Mouse (Mus musculus) forebrain, embryonic 13.5 days (tissue): ENCODE measurements around the gene Il15. TPM values are rescaled to one million over a fixed set of nuclear protein-coding genes. Genes with fewer than 3 reads are reported as not detected.
A peak's percentile ranks its signal among the peaks of the same experiment; 100 is the strongest.

ENCODE experiments used
- ATAC-seq: fragments of 200-750 bp; cut with Nextera tagmentation; 2 replicates; pipeline ENCODE4 v1.8.0; 2017
- H3K27ac ChIP-seq: fragments of 300-500 bp; sonication (generic); 2 replicates; pipeline ENCODE4 v1.5.1; 2015; ENCODE audit warnings: inconsistent platforms, mild to moderate bottlenecking, moderate library complexity
- H3K27me3 ChIP-seq: fragments of 300-500 bp; sonication (generic); 2 replicates; pipeline ENCODE4 v1.6.1; 2015; ENCODE audit warnings: mild to moderate bottlenecking, inconsistent platforms
- H3K36me3 ChIP-seq: fragments of 300-500 bp; sonication (generic); 2 replicates; pipeline ENCODE4 v1.6.1; 2015; ENCODE audit warnings: mild to moderate bottlenecking, inconsistent platforms; ENCODE audit not compliant: poor library complexity, severe bottlenecking
- H3K4me1 ChIP-seq: fragments of 300-500 bp; sonication (generic); 2 replicates; pipeline ENCODE4 v1.6.1; 2015; ENCODE audit warnings: inconsistent platforms
- H3K4me2 ChIP-seq: fragments of 300-500 bp; sonication (generic); 2 replicates; pipeline ENCODE4 v1.6.1; 2015; ENCODE audit warnings: inconsistent platforms, mild to moderate bottlenecking, moderate library complexity
- H3K4me3 ChIP-seq: fragments of 300-500 bp; sonication (generic); 2 replicates; pipeline ENCODE4 v1.5.1; 2015; ENCODE audit warnings: mild to moderate bottlenecking, inconsistent platforms
- H3K9ac ChIP-seq: fragments of 300-500 bp; sonication (generic); 2 replicates; pipeline ENCODE4 v1.6.1; 2015; ENCODE audit warnings: mild to moderate bottlenecking, inconsistent platforms
- H3K9me3 ChIP-seq: fragments of 300-500 bp; sonication (generic); replicated peaks from 2 replicates; pipeline ENCODE4 v1.6.1; 2016; ENCODE audit warnings: inconsistent platforms
- WGBS: fragments of 180-500 bp; shearing (Covaris S2); methylation state at CpG from one replicate; pipeline ENCODE4 v1.1.7; 2015; 5-methylcytosine and 5-hydroxymethylcytosine counted together
- polyA plus RNA-seq: library from polyadenylated mRNA; unstranded; fragments of >200 nt; fragmentation: Nextera tagmentation; extraction: Ambion mirVana; gene quantifications from 2 replicates; pipeline ENCODE4 v1.2.1, GENCODE M21; 2015

Gene Il15
- polyA plus RNA-seq = 1.0 and 1.2 TPM in 2 replicates

GRCm38 (mm10) chr8:82402686-82403330 lies at the start of gene Il15:
Gene Il15 (minus strand): TSS chr8:82403222.
- peaks cover 15% of the 10 kb centered on the region for H3K4me1 ChIP-seq
- 0 out of 2 replicates have a peak, but pooled peaks cover 5% of the 10 kb centered on the region for H3K27me3 ChIP-seq
- peak within 1 kb of the TSS; percentile 61 for H3K4me2 ChIP-seq
- ATAC-seq = peak; percentile 41; the same call in 1 of the 2 replicates
- WGBS = 15% methylated on average over 13 of the region's 13 CpGs
- H3K9ac ChIP-seq = peak within 1 kb of the TSS; percentile 46
- no peaks in the 10 kb centered on the region for H3K9me3 ChIP-seq
- H3K4me3 ChIP-seq = peak within 1 kb of the TSS; percentile 35
- H3K27ac ChIP-seq = no peak within 1 kb of the TSS
- H3K36me3 ChIP-seq = no peaks in the 10 kb centered on the region

GRCm38 (mm10) chr8:82444897-82445296 lies 41.9 kb upstream of the Il15 start:
- Histone ChIP-seq H3K4me3 (no peak overlapping the region), H3K27me3 (no peaks in the 10 kb centered on the region), H3K4me2 (no peak overlapping the region), H3K9ac (no peak overlapping the region), H3K9me3 (no peaks in the 10 kb centered on the region), H3K27ac (no peak overlapping the region), H3K36me3 (no peaks in the 10 kb centered on the region), H3K4me1 (no peaks in the 10 kb centered on the region)
- no peak for ATAC-seq

DNA sequence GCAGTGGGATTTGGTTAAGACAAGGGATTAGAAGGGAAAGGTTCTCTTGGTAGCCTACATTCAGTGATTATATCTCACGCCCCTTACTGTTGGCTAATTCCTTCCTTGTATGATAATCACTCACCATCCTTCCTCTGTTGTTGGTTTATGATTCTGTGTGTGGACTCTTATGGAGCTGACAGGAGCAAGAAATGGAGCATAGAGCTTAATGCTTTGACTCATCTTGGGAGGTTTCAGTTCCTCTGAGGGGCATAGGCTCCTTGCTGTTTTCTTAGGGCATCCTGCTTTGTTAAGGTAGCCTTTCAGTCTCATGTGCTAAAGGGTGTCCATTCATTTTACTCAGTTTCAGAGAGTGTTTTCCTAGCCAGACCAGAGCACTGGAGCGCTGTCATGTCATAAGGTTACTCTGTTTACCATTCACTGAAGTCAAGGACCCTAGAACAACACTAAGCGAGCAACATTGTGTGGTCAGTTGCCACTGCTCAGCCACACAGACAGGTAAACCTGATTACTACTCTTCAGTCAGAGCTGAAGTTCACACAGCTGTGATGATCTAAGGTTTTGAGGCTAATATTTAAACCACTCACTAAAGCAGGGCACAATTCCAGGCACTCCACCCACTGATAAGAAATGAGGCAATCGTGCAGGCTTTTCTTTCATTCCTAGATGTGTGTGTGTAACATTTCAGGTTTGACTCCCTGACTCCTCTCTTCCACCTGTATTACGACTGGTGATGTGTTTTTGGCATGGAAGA lies 13.7 kb upstream of the Il15 start:
- WGBS = 86% methylated on average over 5 of the region's 5 CpGs
- no peaks in the 10 kb centered on the region for H3K27me3 ChIP-seq
- no peak overlapping the region for H3K4me2 ChIP-seq
- no peak overlapping the region for H3K27ac ChIP-seq
- no peaks in the 10 kb centered on the region for H3K9me3 ChIP-seq
- H3K36me3 ChIP-seq = no peaks in the 10 kb centered on the region
- no peak for ATAC-seq
- no peak overlapping the region for H3K9ac ChIP-seq
- no peaks in the 10 kb centered on the region for H3K4me1 ChIP-seq
- H3K4me3 ChIP-seq = no peak overlapping the region

- H3K4me1 ChIP-seq = no peaks in the 10 kb centered on the region
- H3K36me3 ChIP-seq = no peaks in the 10 kb centered on the region
- no peaks in the 10 kb centered on the region for H3K27me3 ChIP-seq
- H3K4me3 ChIP-seq = no peak overlapping the region
- H3K9me3 ChIP-seq = no peaks in the 10 kb centered on the region
- no peak overlapping the region for H3K9ac ChIP-seq
- H3K27ac ChIP-seq = no peak overlapping the region
- no peak for ATAC-seq
- H3K4me2 ChIP-seq = no peak overlapping the region
- WGBS = 80% methylated on average over 1 of the region's 1 CpGs
These were observed 12.5 kb upstream of the Il15 start for GRCm38 (mm10) chr8:82415485-82415884.

- no peak overlapping the region for H3K4me3 ChIP-seq
- H3K9ac ChIP-seq = no peak overlapping the region
- H3K27me3 ChIP-seq = no peaks in the 10 kb centered on the region
- no peak overlapping the region for H3K27ac ChIP-seq
- no peak overlapping the region for H3K4me2 ChIP-seq
- ATAC-seq = no peak
- 69% methylated on average over 3 of the region's 3 CpGs for WGBS
- no peaks in the 10 kb centered on the region for H3K4me1 ChIP-seq
- H3K9me3 ChIP-seq = no peaks in the 10 kb centered on the region
- H3K36me3 ChIP-seq = no peaks in the 10 kb centered on the region
These were observed 7.1 kb upstream of the Il15 start for GRCm38 (mm10) chr8:82410135-82410534.

DNA sequence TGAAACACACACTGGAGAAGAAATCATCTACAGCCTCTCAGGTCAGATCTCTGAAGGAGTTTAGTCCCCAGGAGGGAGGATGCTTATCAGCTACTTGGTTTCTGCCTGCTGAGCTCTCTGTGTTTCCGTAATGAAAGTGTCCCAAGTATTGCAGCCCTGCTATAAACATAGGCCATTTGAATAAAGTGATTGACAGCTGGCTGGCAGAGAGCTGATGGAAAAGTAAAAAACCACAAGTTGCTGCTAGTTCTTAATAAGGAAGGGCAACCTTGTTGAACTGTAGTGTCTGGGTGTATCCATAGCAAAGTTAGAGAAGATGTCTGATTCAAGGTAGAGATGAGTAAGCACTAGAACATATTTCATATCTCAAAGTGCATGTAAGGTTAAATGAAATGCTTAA lies 4.0 kb upstream of the Il15 start:
- Histone ChIP-seq H3K9me3 (no peaks in the 10 kb centered on the region), H3K9ac (no peak overlapping the region), H3K4me1 (peaks cover 11% of the 10 kb centered on the region), H3K4me2 (no peak overlapping the region), H3K27me3 (0 out of 2 replicates have a peak, but pooled peaks cover 5% of the 10 kb centered on the region), H3K27ac (no peak overlapping the region), H3K36me3 (no peaks in the 10 kb centered on the region), H3K4me3 (no peak overlapping the region)
- WGBS = 48% methylated on average over 1 of the region's 1 CpGs
- no peak for ATAC-seq

DNA sequence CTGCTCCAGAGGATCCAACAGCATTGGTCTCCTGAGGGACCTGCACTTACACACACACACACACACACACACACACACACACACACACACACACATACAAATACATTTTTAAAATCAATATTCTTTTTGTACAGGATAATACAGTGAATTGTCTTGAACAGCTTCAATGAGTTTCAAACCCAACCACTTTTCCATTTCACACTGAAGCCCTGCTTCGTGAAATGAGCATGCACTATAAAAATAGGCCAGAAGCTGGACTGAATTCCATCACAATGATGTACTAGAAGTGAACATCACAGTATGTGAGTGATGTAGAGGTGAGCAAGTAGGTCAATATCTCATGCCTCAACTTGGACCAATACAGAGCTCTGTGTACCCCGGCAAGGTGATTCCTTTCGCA lies 1.0 kb upstream of the Il15 start:
- H3K9ac ChIP-seq = no peak overlapping the region
- H3K36me3 ChIP-seq = no peaks in the 10 kb centered on the region
- 0 out of 2 replicates have a peak, but pooled peaks cover 5% of the 10 kb centered on the region for H3K27me3 ChIP-seq
- no peak for ATAC-seq
- H3K27ac ChIP-seq = no peak overlapping the region
- H3K9me3 ChIP-seq = no peaks in the 10 kb centered on the region
- no peak overlapping the region for H3K4me3 ChIP-seq
- WGBS = 97% methylated on average over 3 of the region's 3 CpGs
- H3K4me1 ChIP-seq = peaks cover 15% of the 10 kb centered on the region
- H3K4me2 ChIP-seq = no peak overlapping the region

GRCm38 (mm10) chr8:82402261-82402685 lies 749 bp downstream of the Il15 start:
- Histone ChIP-seq H3K9ac (peak overlapping the region; percentile 46), H3K9me3 (no peaks in the 10 kb centered on the region), H3K27me3 (0 out of 2 replicates have a peak, but pooled peaks cover 5% of the 10 kb centered on the region), H3K4me2 (peak overlapping the region; percentile 61), H3K36me3 (no peaks in the 10 kb centered on the region), H3K4me1 (peaks cover 15% of the 10 kb centered on the region), H3K4me3 (peak overlapping the region; percentile 35), H3K27ac (no peak overlapping the region)
- peak; percentile 55; the same call in 1 of the 2 replicates for ATAC-seq
- WGBS = 2% methylated on average over 13 of the region's 13 CpGs

- Histone ChIP-seq H3K36me3 (no peaks in the 10 kb centered on the region), H3K9me3 (no peaks in the 10 kb centered on the region), H3K27me3 (0 out of 2 replicates have a peak, but pooled peaks cover 5% of the 10 kb centered on the region), H3K4me2 (peak overlapping the region; percentile 61), H3K4me3 (peak overlapping the region; percentile 35; the same call in 1 of the 2 replicates), H3K27ac (no peak overlapping the region), H3K9ac (no peak overlapping the region), H3K4me1 (peaks cover 15% of the 10 kb centered on the region)
- 31% methylated on average over 6 of the region's 6 CpGs for WGBS
- ATAC-seq = no peak
These were observed 1.5 kb downstream of the Il15 start for GRCm38 (mm10) chr8:82401490-82401889.

DNA sequence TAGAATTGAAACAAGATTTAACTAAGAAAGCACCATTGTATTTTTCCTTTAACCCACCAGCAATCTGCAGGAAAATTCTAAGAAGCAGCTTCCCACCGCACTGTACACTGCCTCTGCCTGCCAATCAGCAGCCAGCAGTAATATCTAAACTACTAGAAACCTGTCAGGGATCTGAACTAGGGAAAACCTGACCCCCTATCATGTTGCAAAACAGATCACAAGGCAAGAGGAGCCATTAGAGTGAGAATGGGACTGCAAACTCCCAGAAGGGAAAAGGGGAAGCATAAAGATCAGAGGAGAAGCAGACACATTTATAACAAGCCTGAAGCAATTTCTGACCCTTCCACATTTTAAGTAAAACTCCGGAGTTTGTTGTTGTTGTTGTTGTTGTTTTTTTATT lies 2.0 kb downstream of the Il15 start:
- peaks cover 15% of the 10 kb centered on the region for H3K4me1 ChIP-seq
- no peak overlapping the region for H3K9ac ChIP-seq
- H3K4me2 ChIP-seq = no peak overlapping the region
- H3K36me3 ChIP-seq = no peaks in the 10 kb centered on the region
- WGBS = 70% methylated on average over 2 of the region's 2 CpGs
- H3K9me3 ChIP-seq = no peaks in the 10 kb centered on the region
- H3K4me3 ChIP-seq = no peak overlapping the region
- ATAC-seq = no peak
- H3K27me3 ChIP-seq = 0 out of 2 replicates have a peak, but pooled peaks cover 5% of the 10 kb centered on the region
- H3K27ac ChIP-seq = no peak overlapping the region

DNA sequence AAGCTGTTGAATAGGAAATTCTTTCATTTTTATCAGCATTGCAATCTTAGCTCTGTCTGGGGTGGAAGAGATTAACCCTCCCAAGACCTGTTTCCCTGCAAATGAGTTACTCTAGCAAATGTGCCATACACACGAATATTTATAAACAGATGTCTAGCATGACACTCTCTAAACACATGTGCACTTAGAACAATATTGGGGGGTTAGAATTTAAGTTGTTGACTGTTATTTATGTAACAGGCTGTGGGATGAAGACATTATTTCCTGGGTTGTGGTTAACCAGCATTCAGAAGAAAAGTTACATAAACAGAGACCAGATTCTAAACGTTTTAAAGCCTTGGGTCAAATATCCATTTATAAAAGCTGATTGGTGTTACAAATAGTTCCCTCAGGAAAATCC lies 2.6 kb downstream of the Il15 start:
- WGBS = 72% methylated on average over 2 of the region's 2 CpGs

DNA sequence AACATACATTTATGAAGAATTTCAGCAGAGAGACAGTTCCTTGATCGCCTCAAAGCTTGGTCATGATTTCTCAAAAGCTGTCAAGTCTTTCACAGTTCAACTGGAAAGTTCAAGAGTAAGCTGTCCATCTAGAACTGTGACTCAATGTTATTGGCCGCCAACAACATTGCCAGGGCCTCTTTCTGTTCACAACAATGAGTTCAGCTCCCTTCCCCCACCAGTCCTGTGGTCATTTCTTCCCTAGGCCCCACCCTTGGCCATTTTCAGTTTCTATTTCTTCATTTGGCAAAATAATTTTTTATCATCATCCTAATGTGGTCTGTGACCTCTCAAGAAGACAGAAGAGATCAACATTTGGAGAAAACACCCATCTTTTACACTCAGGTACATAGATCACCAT lies 4.5 kb downstream of the Il15 start:
- Histone ChIP-seq H3K4me3 (no peak overlapping the region), H3K4me1 (peaks cover 15% of the 10 kb centered on the region), H3K36me3 (no peaks in the 10 kb centered on the region), H3K9ac (no peak overlapping the region), H3K9me3 (no peaks in the 10 kb centered on the region), H3K27me3 (0 out of 2 replicates have a peak, but pooled peaks cover 5% of the 10 kb centered on the region), H3K4me2 (no peak overlapping the region), H3K27ac (no peak overlapping the region)
- no peak for ATAC-seq
- WGBS = 78% methylated on average over 2 of the region's 2 CpGs

More for the DNA sequence above, 2.6 kb downstream of the Il15 start:
- no peak overlapping the region for H3K9ac ChIP-seq
- 0 out of 2 replicates have a peak, but pooled peaks cover 5% of the 10 kb centered on the region for H3K27me3 ChIP-seq
- H3K27ac ChIP-seq = no peak overlapping the region
- H3K9me3 ChIP-seq = no peaks in the 10 kb centered on the region
- peaks cover 15% of the 10 kb centered on the region for H3K4me1 ChIP-seq
- no peaks in the 10 kb centered on the region for H3K36me3 ChIP-seq
- H3K4me2 ChIP-seq = no peak overlapping the region
- H3K4me3 ChIP-seq = no peak overlapping the region
- no peak for ATAC-seq
